Mouse (Mus musculus) olfactory bulb, adult 2 months (tissue): ENCODE results near the gene F11r.

ENCODE experiments used
- CTCF ChIP-seq: fragments of 200-500 bp; IDR thresholded peaks from 2 replicates; pipeline ENCODE4 v1.5.1; 2012; ENCODE audit warnings: low read depth, mild to moderate bottlenecking, low read length, moderate library complexity; ENCODE audit not compliant: insufficient read depth
- POLR2A ChIP-seq: fragments of 200-500 bp; IDR thresholded peaks from 2 replicates; pipeline ENCODE4 v1.6.1; 2012; ENCODE audit warnings: mild to moderate bottlenecking, low read depth, low read length, moderate library complexity; ENCODE audit not compliant: insufficient read depth

GRCm38 (mm10) chr1:171503592-171504291, 66.4 kb downstream of the F11r start:
- no peak for TF ChIP-seq CTCF
- no peak for TF ChIP-seq POLR2A
